Mouse (Mus musculus) heart, adult 2 months (tissue): Measurements from ENCODE around the gene Pgpep1.

Source experiments
- CTCF ChIP-seq: fragments of 200-600 bp; IDR thresholded peaks from 2 replicates; pipeline ENCODE4 v1.8.1; 2022; ENCODE audit warnings: antibody characterized with exemption, mild to moderate bottlenecking, moderate library complexity
- EP300 ChIP-seq: fragments of 200-500 bp; IDR thresholded peaks from 2 replicates; pipeline ENCODE4 v1.6.1; 2011; ENCODE audit warnings: low read depth, low read length, control low read depth; ENCODE audit not compliant: insufficient read depth
- POLR2A ChIP-seq: fragments of 200-500 bp; IDR thresholded peaks from 2 replicates; pipeline ENCODE4 v1.6.1; 2011; ENCODE audit warnings: mild to moderate bottlenecking, low read depth, low read length, control low read depth; ENCODE audit not compliant: insufficient read depth

- no peak for TF ChIP-seq CTCF
- TF ChIP-seq POLR2A, result no peak
- no peak for TF ChIP-seq EP300
Measured at GRCm38 (mm10) chr8:70678679-70679078, 18.5 kb upstream of the Pgpep1 start.
